Mouse (Mus musculus) hindbrain, postnatal 0 days (tissue): ENCODE data around the gene Olfr522. TPM values are rescaled to one million over a fixed set of nuclear protein-coding genes. Genes with fewer than 3 reads are reported as not detected.

Experiments used
- ATAC-seq: fragments of 200-750 bp; cut with Nextera tagmentation; 2 replicates; pipeline ENCODE4 v1.8.0; 2017; ENCODE audit warnings: mild to moderate bottlenecking, moderate TSS enrichment, moderate library complexity
- DNase-seq: peaks from one replicate; pipeline ENCODE4 v3.0.0-alpha.2; 2015; ENCODE audit warnings: low spot score
- H3K27ac ChIP-seq: fragments of 300-500 bp; sonication (generic); 2 replicates; pipeline ENCODE4 v1.5.1; 2014; ENCODE audit warnings: mild to moderate bottlenecking
- H3K27me3 ChIP-seq: fragments of 300-500 bp; sonication (generic); 2 replicates; pipeline ENCODE4 v1.6.1; 2014; ENCODE audit warnings: low read length, mixed read lengths; ENCODE audit not compliant: insufficient read depth
- H3K36me3 ChIP-seq: fragments of 300-500 bp; sonication (generic); 2 replicates; pipeline ENCODE4 v1.6.1; 2014; ENCODE audit warnings: low read length, mixed read lengths; ENCODE audit not compliant: insufficient read depth
- H3K4me1 ChIP-seq: fragments of 300-500 bp; sonication (generic); 2 replicates; pipeline ENCODE4 v1.6.1; 2014; ENCODE audit warnings: antibody characterized with exemption, low read length, mixed read lengths; ENCODE audit not compliant: insufficient read depth
- H3K4me2 ChIP-seq: fragments of 300-500 bp; sonication (generic); 2 replicates; pipeline ENCODE4 v1.6.1; 2014; ENCODE audit warnings: low read depth, mild to moderate bottlenecking, low read length, moderate library complexity, mixed read lengths
- H3K4me3 ChIP-seq: fragments of 300-500 bp; sonication (generic); 2 replicates; pipeline ENCODE4 v1.5.1; 2014; ENCODE audit warnings: low read length
- H3K9ac ChIP-seq: fragments of 300-500 bp; sonication (generic); replicated peaks from 2 replicates; pipeline ENCODE4 v1.6.1; 2014; ENCODE audit warnings: mild to moderate bottlenecking, low read length, moderate library complexity, mixed read lengths
- H3K9me3 ChIP-seq: fragments of 300-500 bp; sonication (generic); 2 replicates; pipeline ENCODE4 v1.6.1; 2016; ENCODE audit warnings: low read length, mixed read lengths
- CTCF ChIP-seq: IDR thresholded peaks from 2 replicates; pipeline ENCODE4 v1.5.1; 2016; ENCODE audit warnings: antibody characterized with exemption, control low read depth, low read depth
- WGBS: fragments of 180-500 bp; shearing (Covaris S2); extraction: QIAGEN DNeasy Blood & Tissue Kit; methylation state at CpG from one replicate; pipeline ENCODE4 v1.1.7; 2014; 5-methylcytosine and 5-hydroxymethylcytosine counted together
- polyA plus RNA-seq: library from polyadenylated mRNA; unstranded; fragments of >200 nt; fragmentation: Nextera tagmentation; extraction: Ambion mirVana; gene quantifications from 2 replicates; pipeline ENCODE4 v1.2.1, GENCODE M21; 2015
- total RNA-seq: library from RNA; depleted of rRNA; stranded (reverse); fragments of >200 nt; gene quantifications from 2 replicates; pipeline ENCODE4 v1.2.3, GENCODE M21; 2014

The Olfr522 gene
- total and polyA plus RNA-seq, 2 experiments from 2014 or later: not detected

- no peak overlapping the region for H3K27ac ChIP-seq
- DNase-seq (no peak), ATAC-seq (no peak)
- no peak overlapping the region for H3K4me3 ChIP-seq
- H3K4me2 ChIP-seq: no peak overlapping the region
- no peak for TF ChIP-seq CTCF
- 77% methylated on average over 8 of the region's 8 CpGs for WGBS
- H3K9ac ChIP-seq: no peak overlapping the region
- H3K9me3 ChIP-seq: no peaks in the 10 kb centered on the region
- no peaks in the 10 kb centered on the region for H3K4me1 ChIP-seq
- H3K36me3 ChIP-seq: no peaks in the 10 kb centered on the region
- H3K27me3 ChIP-seq: no peaks in the 10 kb centered on the region
These were observed 31.4 kb upstream of the Olfr522 start for GRCm38 (mm10) chr7:140196002-140196401.

- WGBS: 85% methylated on average over 4 of the region's 4 CpGs
- TF ChIP-seq CTCF: no peak
These were observed 29.5 kb upstream of the Olfr522 start for GRCm38 (mm10) chr7:140194031-140194430.

GRCm38 (mm10) chr7:140192851-140193250 lies 28.3 kb upstream of the Olfr522 start:
- no peak overlapping the region for H3K27ac ChIP-seq
- H3K4me3 ChIP-seq: no peak overlapping the region
- H3K27me3 ChIP-seq: no peaks in the 10 kb centered on the region
- no peaks in the 10 kb centered on the region for H3K4me1 ChIP-seq
- WGBS: 88% methylated on average over 2 of the region's 2 CpGs
- no peak overlapping the region for H3K4me2 ChIP-seq
- H3K9ac ChIP-seq: no peak overlapping the region
- TF ChIP-seq CTCF: no peak
- H3K36me3 ChIP-seq: no peaks in the 10 kb centered on the region
- DNase-seq (no peak), ATAC-seq (no peak)
- H3K9me3 ChIP-seq: no peaks in the 10 kb centered on the region

More at GRCm38 (mm10) chr7:140194031-140194430, 29.5 kb upstream of the Olfr522 start:
- no peak overlapping the region for H3K4me3 ChIP-seq
- no peaks in the 10 kb centered on the region for H3K4me1 ChIP-seq
- no peak overlapping the region for H3K9ac ChIP-seq
- DNase-seq: no peak
- no peak overlapping the region for H3K27ac ChIP-seq
- no peaks in the 10 kb centered on the region for H3K36me3 ChIP-seq
- H3K27me3 ChIP-seq: no peaks in the 10 kb centered on the region
- ATAC-seq: no peak
- H3K4me2 ChIP-seq: no peak overlapping the region
- H3K9me3 ChIP-seq: no peaks in the 10 kb centered on the region

- Histone ChIP-seq H3K27me3 (no peaks in the 10 kb centered on the region), H3K4me3 (no peak overlapping the region), H3K4me2 (no peak overlapping the region), H3K27ac (no peak overlapping the region), H3K9ac (no peak overlapping the region), H3K9me3 (no peaks in the 10 kb centered on the region), H3K36me3 (no peaks in the 10 kb centered on the region), H3K4me1 (no peaks in the 10 kb centered on the region)
- WGBS: 58% methylated on average over 2 of the region's 2 CpGs
- TF ChIP-seq CTCF: no peak
- ATAC-seq: no peak
- DNase-seq: no peak
These were observed 27.9 kb upstream of the Olfr522 start for GRCm38 (mm10) chr7:140192445-140192844.

GRCm38 (mm10) chr7:140190435-140190834 lies 25.9 kb upstream of the Olfr522 start:
- ATAC-seq: no peak
- no peak overlapping the region for H3K27ac ChIP-seq

GRCm38 (mm10) chr7:140188391-140189328 lies 24.1 kb upstream of the Olfr522 start:
- ATAC-seq: no peak
- H3K9me3 ChIP-seq: no peaks in the 10 kb centered on the region
- no peak overlapping the region for H3K4me3 ChIP-seq
- TF ChIP-seq CTCF: peak; percentile 61
- no peak overlapping the region for H3K27ac ChIP-seq
- H3K9ac ChIP-seq: no peak overlapping the region
- no peaks in the 10 kb centered on the region for H3K36me3 ChIP-seq
- WGBS: 71% methylated on average over 4 of the region's 4 CpGs
- no peaks in the 10 kb centered on the region for H3K4me1 ChIP-seq
- H3K27me3 ChIP-seq: no peaks in the 10 kb centered on the region
- DNase-seq: peak; percentile 72
- no peak overlapping the region for H3K4me2 ChIP-seq

More at GRCm38 (mm10) chr7:140190435-140190834, 25.9 kb upstream of the Olfr522 start:
- H3K4me1 ChIP-seq: no peaks in the 10 kb centered on the region
- H3K4me2 ChIP-seq: no peak overlapping the region
- TF ChIP-seq CTCF: no peak
- no peaks in the 10 kb centered on the region for H3K27me3 ChIP-seq
- WGBS: 81% methylated on average over 1 of the region's 1 CpGs
- no peaks in the 10 kb centered on the region for H3K9me3 ChIP-seq
- no peak for DNase-seq
- no peak overlapping the region for H3K9ac ChIP-seq
- H3K36me3 ChIP-seq: no peaks in the 10 kb centered on the region
- no peak overlapping the region for H3K4me3 ChIP-seq
